Mouse (Mus musculus) 416B (cell line): ENCODE measurements at regions not wholly inside any gene's neighbourhood (a gene's known extent, or its start where the extent isn't known, plus 50 kb on each side); places are given as distances from the start of the nearest gene placed in this dataset.
A peak's percentile ranks its signal among the peaks of the same experiment; 100 is the strongest.

Experiments
- DNase-seq: peaks from one replicate; pipeline ENCODE4 v3.0.0; 2011; ENCODE audit warnings: low read depth

GRCm38 (mm10) chr17:47140969-47141842, 130.8 kb upstream of the Ubr2 start:
- peak; percentile 89 for DNase-seq

DNA sequence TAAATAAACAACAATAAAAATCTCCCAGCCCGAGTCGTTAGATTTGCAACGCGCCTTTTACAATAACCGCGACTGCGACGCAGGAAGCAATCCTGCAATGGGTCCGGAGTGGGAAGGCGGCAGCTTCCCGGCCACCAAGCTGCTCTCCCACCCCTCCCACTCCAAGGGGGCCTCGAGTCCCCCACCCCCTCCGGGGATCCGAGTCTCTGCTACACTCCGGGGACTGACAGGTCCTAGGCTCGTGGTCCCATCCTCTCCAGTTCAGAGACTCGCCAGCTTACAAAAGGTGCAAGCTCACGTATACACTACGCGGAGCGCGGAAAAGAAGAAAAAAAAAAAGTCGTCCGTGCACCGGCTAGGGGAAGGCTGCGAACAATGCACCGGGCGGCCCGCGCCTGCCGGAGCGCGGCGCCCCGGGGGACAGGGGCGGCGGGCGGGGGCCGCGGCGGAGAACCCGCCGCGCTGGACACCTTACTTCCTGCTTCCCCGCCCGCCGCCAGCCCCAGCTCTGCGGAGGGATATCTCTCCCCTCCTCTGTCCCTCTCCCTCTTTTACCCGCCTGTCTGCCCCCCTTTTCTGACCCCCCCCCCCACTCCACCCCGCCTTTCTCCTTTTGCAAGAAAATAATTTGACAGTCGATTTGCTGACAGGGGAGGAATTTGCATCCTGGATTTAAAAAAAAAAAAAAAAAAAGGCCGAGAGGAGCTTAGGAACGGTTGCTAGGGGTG, 130.0 kb upstream of the Ubr2 start:
- DNase-seq: peak; percentile 91

- peak; percentile 94 for DNase-seq
Observed at GRCm38 (mm10) chr17:47139730-47140231, 129.4 kb upstream of the Ubr2 start.

DNA sequence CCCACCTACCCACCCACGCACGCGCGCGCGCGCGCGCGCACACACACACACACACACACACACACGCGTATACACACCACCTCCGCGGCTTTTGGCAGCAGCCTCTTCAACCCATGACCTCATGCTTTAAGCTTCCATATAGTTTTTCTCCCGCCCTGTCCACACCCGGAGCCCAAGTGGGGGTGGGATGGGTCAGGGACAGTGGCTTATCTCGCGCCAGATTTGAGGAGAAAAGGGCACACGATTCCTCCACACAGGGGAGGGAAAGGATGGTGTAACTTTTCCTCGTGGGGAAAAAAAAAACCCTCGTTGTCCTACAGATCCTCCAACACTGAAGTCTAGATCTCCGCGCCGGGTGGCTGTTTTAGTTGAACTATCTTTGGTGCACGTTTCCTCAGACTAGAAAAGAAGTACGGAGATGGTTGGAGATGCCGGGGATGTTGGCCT, 128.8 kb upstream of the Ubr2 start:
- DNase-seq: no peak

GRCm38 (mm10) chr17:47138174-47138573, 127.8 kb upstream of the Ubr2 start:
- DNase-seq: no peak

GRCm38 (mm10) chr17:47135391-47135790, 125.0 kb upstream of the Ubr2 start:
- DNase-seq: no peak

GRCm38 (mm10) chr17:47133785-47134184, 123.4 kb upstream of the Ubr2 start:
- DNase-seq: no peak

GRCm38 (mm10) chr17:47127571-47127970, 117.2 kb upstream of the Ubr2 start:
- no peak for DNase-seq

DNA sequence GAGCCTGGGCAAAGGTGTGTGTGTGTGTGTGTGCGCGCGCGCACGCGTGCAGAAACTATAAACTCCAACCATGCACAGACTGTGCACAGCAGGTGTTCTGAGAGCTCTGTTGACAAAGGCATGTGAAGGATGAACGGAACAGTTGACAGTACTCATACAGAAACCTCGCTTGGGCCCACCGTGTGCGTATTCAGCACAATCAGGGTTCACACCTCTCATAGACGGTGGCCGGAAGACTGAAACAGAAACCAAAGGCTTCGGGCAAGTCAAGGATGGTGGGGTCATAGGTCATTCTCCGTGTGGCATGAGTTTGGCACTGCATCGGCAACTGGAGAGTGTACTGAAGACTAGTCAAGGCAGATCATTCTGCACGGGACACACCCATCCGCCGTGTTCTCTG, 113.2 kb upstream of the Ubr2 start:
- no peak for DNase-seq

GRCm38 (mm10) chr17:47122221-47122620, 111.9 kb upstream of the Ubr2 start:
- no peak for DNase-seq

- no peak for DNase-seq
Observed at GRCm38 (mm10) chr17:47118010-47118409, 107.7 kb upstream of the Ubr2 start.

- peak; percentile 60 for DNase-seq
Observed at GRCm38 (mm10) chr17:47115754-47116153, 105.4 kb upstream of the Ubr2 start.

DNA sequence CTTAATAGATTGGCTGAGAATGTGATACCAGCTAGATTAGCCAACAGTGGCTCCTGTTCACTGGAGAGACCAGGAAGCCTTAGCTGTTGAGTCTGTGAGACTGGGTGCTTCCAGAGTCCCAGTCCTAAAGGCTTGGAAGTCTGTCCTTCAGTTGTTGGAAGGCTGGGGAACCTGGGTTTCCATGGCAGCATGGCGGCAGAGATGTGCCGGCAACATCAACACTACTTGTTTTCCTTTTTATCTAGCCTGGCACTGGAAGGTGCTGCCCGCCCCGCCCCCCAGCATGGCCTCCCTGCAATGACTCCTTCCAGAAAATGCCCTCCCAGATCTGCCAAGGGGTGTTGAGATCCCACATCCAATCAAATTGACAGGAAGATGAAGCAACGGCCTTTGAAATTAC, 104.8 kb upstream of the Ubr2 start:
- no peak for DNase-seq

- DNase-seq: no peak
Observed at GRCm38 (mm10) chr17:47114736-47115135, 104.4 kb upstream of the Ubr2 start.

GRCm38 (mm10) chr17:47112556-47113225, 102.3 kb upstream of the Ubr2 start:
- DNase-seq: no peak

GRCm38 (mm10) chr17:47110836-47111235, 100.5 kb upstream of the Ubr2 start:
- DNase-seq: no peak

- peak; percentile 67 for DNase-seq
Observed at GRCm38 (mm10) chr17:47104328-47104727, 94.0 kb upstream of the Ubr2 start.

DNA sequence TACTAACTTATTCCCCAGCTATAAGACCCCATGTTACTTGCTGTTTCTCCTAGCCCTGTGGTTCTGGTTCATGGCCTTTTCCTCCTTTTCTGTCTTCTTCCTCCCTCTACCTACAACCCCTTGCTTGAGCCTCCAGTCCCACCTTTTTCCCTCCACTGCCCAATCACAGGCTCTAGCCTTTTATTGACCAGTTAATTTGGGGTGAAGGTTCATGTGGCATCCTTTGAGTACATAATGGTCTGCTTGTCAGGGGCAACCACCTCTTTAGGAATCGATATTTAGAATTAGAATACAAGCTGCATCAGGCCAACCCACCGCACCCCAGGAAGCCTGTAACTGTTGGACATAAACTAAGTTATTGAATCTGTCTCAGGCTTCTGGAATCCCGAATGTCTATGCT, 84.8 kb upstream of the Ubr2 start:
- no peak for DNase-seq

- no peak for DNase-seq
Observed at GRCm38 (mm10) chr17:47092076-47092475, 81.7 kb upstream of the Ubr2 start.

DNA sequence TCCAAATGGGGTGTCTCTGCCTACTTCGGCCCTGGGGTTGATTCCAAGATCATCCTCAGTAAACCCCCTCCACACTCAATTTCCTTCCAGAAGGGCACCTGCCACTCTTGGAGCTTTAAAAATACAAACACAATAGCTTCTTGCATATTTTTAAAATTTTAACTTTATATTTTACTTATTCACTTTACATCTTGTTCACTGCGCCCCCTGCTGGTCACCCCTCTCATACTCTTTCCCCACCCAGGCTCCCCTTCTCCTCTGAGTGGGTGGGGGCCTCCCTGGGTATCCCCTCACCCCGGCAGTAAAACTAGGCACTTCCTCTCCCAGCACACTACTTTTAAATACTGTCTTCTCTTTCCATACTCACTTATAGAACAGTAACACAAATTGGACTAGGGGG, 79.4 kb upstream of the Ubr2 start:
- DNase-seq: peak; percentile 20

DNA sequence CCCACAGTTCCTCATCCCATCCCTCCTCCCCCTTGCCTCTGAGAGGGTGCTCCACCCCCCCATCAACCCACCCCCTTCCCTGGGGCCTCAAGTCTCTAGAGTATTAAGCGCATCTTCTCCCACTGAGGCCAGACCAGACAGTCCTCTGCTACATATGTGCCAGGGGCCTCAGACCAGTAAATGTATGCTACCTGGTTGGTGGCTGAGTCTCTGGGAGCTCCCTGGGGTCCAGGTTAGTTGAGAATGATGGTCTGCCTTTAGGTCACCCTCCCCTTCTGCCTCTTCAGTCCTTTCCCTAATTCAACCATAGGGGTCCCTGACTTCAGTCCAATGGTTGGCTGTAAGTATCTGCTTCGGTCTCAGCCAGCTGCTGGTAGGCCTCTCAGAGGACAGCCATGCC, 58.9 kb upstream of the Ubr2 start:
- no peak for DNase-seq

DNA sequence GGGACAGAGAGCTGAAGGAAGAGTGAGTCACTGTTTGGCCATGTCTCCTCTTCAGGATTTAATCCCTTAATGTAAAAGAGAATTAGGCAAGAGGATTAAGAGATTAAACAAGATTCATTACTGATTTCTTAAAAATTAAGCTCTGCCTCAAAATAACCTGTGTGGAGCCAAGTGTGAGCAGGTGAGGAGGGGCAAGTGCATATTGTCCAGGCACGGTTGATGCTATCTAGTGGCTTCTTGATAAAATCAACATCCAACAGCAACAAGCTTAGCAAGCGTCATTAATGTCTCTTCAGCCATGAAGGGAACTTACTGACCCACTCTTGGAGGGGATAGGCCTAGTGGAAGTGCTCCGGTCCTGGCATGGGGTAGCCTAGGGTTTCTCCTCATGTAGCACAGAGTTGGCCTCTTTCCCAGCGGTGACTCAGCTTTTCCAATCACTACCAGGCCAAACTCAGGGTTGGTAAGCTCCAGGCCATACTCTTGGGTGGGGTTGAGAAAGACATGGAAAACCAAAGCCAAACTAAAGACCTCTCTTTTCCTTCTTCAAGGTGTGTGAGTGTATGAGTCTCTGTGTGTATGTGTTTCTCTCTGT, 55.0 kb upstream of the Ubr2 start:
- DNase-seq: peak; percentile 75
